Mouse (Mus musculus) urinary bladder, adult 2 months (tissue): ENCODE data around the gene Otor. TPM values are rescaled to one million over a fixed set of nuclear protein-coding genes. Genes with fewer than 3 reads are reported as not detected.

Experiments used
- DNase-seq: peaks from one replicate; pipeline ENCODE4 v3.0.0; 2022; ENCODE audit warnings: low spot score
- polyA plus RNA-seq: library from polyadenylated mRNA; depleted of rRNA; stranded (reverse); fragments of >200 nt; gene quantifications from 2 replicates; pipeline ENCODE4 v1.2.3, GENCODE M21; 2012; rRNA removed

Gene Otor
- not detected in 2 replicates for polyA plus RNA-seq

DNA sequence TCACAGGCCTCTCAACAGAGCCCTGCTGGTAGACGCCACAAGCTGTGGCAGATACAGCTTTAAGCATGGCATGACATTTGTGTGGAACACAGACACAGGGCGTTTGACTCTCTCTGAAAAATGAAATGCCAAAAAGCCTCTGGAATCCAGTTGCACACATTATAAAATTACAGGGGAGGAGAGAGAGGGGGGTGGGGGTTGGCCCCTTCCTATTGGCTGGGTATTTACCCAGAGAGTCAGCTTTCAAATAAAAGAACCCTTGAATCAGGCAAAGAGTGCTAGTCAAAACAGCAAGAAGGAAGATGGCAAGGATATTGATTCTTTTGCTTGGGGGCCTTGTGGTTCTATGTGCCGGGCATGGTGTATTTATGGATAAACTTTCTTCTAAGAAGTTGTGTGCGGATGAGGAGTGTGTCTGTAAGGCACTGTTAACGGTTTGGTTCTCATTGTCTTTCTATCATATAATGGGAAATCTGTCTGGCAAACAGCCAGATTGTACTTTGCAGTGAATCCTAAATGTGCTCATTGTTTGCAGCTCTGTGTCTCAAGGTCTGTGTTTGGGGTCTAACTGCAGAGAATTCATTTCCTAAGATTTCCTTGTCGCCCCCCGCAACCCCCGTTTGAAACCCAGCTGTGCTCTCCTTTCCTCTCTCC is at the start of gene Otor:
Gene Otor (plus strand): TSS at position 276 of the 654 bp plus-strand sequence.
- DNase-seq, result no peak

DNA sequence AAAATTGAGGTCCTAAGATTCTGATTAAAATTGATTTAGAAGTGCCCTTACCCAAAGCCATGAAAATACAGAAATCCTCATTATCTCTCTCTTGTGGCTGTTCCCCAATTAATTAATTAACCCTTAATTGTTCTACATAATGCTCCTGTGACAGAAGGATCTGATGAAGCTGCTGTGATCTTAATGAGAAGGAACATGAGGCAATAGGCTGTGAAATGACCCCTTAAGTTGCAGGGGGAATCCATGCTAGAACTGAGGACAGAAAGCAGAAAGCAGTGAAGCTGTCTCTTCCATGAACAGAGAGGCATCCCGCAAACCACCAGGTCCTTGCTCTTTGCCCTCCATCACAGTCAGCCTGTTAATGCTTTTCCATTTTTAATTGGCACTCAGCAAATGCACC is 47.0 kb upstream of the Otor start:
- DNase-seq, result no peak

DNA sequence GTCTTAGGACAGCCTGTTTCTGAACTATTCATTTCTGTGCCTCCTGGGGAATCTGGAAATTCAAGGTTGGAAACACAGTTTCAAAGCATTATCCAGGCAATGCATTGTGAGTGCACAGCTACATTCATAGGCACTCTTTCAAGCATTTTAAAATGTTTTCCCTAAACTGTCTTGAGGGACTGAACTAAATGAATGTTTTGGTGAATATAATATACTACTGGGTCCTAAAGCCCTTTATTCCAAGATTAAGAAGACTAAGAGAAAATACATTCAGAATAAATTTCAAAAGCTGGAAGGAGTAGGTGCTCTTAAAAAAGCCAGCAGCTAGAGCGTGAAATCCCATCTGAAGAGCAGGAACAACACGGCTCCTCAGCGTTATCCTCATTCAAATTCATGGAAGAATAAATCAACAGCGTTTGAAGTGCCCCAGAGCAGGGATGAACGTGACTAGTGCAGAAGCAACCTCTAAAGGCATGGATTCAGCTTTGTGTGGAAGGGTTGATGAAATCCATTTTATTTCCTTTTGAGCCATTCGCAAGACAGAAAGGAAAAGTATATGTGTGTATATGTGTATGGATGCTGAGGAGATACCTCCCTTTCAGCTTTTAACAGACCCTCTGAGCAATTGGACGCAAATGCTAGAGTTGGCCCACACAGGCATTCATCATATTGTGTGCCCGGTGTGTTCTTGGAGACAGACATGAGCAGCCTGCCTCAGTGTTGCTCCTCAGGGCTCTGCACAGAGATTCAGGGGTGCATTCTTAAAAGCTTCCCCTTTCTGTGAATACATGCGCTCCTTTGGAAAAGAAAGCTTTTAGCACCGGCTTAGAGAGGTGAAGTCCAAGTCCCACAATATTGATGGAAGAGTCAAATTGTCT is 45.7 kb upstream of the Otor start:
- no peak for DNase-seq

DNA sequence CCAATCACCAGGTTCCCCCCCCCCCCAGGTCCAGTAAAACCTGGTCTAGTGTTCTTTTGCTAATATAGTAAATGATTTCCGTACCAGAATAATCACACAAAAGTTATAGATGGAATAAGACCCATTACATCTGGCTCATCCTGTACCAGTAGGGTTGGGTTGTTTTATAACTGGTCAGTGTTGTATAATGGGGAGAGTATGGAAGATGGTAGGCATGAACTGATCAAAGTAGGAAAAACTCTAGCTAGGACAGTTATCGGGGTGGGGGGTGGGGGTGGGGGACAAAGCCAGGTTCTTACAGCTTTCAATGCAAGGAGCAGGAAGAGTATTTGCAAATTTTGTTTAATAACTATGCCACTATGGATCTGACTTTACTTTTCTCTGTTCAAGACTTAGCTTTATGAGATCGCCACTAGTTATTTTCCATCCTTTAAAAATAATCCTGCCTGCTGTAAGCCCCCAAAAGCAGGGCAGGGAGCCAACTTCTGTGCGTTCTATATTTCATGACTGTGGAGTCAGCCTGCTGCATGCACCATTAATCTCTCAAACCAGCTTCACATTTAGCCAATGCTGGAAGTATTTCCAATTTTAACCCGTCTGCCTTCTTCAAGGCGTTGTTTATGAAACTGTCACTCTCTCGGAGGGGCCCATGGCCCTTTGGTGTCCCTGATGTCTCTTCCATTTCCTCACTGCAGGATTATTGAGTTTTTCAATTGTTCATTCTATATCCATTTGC is 43.8 kb upstream of the Otor start:
- DNase-seq, result no peak

DNA sequence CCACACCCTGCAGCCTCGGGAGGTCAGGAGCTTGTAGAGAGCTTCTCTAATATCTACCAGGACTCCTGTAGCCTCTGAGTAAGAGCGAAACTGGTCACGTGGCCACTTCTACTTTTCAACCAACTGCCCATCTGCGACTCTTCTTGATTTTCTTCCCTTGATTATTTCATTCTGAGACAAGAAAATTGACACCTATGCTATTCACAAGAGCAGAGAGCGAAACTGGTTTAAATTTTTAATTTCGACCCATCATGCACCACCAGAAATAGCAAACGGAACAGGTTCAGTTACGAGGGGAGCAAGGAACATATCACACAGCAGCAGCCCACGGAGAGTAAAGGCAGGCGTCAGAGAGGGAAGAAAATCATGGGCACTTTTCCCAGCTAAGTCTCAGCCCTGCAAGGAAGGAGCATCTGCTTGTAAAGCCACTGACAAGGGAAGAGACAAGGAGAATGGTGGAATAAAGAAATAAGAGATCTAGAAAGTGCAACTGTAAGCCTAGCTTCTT is 43.1 kb upstream of the Otor start:
- no peak for DNase-seq

DNA sequence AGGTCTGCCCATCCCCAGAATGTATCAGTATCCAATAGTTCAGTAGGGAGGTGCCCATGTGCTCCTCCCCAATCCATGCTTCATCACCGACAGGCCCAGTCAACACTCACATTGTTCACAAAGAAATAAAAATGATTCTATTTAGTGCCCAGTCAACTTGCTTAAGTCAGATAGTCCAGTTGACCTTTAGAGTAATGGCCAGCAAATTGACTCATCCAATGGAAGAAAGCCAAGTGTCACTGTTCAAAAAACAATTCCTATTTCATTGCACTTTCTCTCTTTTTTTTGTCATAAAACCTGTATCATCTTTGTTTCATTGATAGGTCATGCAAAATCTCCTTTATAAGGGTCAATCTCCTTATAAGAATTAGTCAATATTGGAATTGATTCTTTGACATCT is 36.7 kb upstream of the Otor start:
- no peak for DNase-seq

DNA sequence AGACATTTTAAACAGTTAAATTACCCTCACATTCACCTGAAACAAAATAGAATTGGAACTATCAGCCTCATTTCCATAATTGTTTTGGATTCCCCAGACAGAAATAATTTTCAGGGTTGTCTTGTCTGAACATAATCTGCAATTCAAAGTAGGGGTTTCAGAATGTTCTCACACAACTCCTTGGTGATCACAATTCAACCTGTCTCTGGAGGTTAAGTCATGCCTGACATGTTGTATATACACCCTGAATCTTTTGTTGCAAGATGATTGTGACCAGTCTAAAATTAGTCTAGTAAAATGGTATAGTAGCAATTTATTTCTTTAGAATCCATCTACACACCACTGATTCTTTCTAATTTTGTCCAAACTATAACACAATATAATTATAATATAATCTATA is 23.0 kb upstream of the Otor start:
- DNase-seq, result no peak

DNA sequence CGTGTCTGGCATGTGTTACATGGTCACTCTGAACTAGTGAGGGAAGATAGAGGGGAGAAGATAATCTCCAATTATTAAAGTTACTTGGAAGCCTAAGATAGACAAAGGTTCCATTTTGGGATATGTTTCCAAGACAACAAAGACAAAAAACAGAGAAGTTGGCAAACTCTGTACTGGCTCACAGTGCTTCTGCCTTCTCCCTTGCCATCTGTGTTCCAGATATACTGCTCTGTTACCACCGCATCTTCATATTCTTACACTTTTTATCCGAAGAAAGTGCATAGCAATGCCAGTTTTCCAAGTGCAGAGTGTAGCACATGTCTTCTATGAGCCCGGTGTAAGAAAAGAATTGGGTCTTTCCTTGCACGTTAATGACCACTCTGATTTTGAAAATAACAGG is 21.5 kb upstream of the Otor start:
- no peak for DNase-seq

DNA sequence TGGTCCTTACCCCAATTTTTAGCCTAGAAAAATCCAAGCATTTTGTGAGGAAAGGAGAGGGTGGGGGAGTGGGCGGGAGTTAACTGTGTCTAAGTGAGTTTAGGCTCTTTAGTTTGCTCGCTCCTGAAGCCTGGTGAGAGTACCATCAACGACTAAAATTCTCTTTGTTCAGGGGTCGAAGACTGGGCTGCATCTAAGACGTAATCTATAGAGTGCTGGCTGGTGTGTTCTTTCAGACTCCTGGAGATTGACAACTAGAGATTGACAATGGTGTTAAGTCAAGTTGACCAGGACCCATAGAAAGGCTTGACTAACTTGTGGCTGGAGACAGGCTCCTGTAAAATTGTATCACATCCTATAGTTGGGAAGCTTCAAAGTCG is 15.9 kb upstream of the Otor start:
- no peak for DNase-seq

DNA sequence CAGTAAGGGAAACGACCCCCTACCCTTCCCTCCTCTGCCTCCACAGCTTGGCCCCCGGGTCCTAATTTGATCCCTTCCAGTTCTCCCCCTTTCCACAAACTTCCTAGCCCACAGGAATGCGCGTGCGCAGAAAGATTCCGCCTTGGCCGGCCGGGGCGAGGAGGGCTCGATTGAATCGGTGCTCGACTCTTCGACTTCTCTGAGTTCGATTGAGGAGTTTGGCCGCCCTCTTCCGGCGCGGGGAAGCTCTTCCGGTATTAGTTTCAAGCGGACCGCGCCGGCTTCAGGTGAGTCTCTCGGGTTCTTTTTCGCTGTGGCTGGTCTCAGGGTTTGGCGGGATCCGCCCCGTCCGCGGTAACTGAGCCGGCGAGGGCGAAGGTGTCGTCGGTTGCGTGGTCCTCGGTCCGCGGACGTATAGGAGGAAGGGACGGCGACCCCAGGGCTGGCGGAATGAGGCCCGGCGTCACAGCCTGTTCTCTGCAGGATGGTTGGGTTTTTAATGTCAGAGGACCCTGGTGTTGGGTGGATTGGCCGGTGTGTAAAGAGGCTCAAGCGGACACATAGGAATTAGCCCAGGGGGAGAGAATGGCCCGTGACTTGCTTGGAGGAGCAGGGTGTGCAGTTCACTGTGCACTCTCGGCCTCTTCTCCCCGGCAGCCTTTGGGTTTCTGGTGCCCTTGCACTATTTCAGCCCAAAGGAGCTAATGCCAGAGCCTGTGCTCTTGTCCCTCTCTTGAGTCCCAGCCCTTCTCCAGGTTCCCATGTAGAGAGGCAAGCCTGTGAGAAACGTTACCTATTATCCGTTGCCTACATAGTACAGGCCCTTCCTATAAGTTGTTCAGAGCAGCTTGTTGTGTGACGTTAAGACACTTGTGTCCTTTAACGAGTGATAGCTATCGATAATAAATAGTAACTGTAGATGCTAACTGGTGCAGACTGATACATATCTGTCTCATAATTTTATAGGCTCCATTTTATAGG is 15.2 kb upstream of the Otor start, which contains the start of gene Snrpb2:
Gene Snrpb2 (plus strand): TSS at position 228 of the 981 bp plus-strand sequence.
- DNase-seq, result peak; percentile 72

DNA sequence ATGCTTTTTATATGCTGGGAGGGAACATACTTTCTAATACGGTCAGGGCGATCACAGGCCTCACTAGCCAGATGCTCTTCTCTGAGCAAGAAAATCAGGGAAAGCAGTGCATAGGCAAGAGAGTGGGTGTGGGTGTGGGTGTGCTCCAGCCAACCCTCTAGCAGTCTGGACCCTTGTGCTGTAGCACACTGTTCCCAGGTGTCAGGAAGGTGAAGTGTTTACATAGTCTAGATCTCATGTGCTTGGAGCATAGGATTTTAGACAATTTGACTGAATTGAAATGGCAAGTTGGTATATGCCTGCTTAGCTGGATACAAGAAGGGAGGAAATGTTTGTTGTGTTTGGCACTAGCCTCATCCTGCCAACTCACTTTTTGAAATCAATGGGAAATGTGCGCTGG is 12.4 kb upstream of the Otor start:
- DNase-seq, result no peak

DNA sequence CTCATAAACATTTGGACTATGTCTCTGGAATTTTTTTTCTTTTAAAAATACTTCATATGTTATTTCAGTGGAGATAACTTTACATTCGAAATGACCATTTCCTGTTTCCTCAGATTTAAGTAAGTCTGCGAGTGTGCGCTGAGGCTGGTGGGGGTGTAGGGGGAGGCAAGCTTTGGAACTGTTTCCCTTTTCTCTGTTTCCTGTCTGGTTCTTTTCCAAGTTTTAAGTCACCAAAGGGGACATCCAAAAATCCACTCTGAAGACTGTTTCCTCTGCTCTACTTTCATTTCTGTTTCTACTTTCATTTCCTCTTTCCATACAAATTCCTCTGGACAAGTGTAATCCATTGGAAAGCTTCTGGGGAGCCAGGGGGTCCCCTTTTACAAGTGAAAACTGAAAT is 3.4 kb downstream of the Otor start:
- DNase-seq, result no peak

DNA sequence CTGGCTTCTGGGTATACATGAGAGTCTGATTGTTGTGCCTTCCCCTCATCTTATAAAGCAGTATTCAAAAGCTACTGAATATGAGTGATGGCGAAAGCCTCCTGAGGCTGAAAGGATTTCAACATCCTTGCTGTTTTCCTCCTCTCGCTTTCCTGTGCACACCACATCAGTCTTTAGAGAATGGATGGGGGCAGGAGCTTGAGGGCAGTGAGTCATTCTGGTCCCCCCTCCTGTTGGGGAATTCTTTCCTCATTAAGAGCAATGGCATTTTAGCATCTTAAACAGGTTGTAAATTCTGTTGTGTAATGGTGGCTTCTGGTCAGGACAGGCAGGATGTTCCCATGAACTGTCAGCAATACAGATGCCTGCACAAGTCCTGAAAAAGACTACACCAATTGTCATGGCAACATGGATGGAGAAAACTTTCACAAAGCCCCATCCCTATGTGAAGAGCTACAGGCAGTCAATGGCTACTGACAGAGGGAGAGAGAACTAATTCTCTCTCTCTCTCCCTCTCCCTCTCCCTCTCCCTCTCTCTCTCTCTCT is 6.7 kb downstream of the Otor start:
- DNase-seq, result no peak

DNA sequence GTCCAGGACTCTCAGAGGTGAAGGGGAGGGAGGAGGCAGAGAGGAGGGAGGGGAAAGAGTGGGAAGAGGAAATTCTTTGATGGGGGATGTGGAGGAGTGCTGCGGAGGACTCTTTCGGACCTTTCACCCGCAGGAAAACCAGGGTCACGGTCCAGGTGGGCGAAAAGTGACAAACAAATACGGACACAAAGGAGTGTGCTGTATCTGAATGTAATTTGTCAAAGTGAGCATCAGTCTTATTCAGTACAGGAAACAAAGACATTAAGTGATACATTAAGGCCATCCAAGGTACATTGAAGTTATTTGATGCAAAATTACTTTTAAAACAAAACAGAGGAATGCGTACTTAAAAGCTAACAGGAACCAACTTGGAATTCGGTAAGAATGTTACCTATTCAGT is 11.6 kb downstream of the Otor start:
- no peak for DNase-seq

DNA sequence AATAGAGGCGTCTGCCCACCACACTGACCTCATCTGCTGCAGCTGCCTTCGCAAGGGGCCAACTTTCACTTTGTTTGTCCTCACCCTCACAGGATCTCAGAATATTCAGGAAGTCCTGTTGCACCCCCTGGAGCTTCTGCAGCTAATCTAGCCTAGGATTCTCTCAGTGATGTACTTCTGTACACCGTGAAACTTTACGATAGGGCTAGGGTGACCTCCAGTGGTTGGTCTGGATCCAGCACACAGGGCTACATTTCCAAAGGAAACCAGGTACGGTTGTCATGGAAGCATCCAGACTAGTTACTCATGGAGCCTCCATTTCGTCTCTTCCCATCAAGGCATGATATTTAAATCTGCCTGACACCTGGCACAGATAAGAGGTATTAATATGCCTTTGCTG is 15.5 kb downstream of the Otor start:
- no peak for DNase-seq

DNA sequence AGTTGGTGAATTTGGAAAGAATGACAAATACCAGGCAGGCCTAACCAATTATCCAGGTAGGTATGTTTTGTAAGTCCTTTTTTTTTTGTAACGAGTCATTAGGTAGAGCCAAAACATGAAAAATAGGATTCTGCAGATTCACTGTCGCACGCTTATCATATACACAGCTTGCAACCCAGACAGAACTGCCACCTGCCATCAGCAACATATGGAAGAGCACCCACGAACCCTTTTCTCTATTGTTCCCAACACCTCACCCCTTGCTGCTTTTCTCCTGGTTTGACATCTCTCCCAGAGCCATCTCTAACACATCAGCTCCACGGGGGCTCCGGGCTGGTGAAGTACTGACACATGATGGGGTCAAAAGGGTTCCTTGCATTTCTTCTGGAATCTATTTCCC is 16.5 kb downstream of the Otor start:
- no peak for DNase-seq

DNA sequence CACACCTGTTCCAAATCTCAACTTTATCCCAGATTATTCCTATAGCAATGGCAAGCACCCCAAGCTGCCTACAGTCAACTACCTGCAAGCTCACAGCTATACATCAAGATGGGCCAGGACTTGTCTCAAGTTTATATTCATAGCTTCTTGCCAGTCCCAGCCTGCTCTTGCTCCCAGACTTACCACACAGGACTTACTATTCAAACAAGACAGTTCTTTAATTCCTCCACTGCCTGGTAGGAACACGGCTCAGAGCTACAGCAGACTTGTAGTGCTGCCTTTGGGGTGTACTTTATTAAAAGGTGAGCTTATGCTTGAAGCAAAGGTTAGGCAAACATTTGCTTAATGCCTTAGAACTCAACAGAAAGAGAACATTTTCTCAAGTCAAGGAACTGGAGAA is 18.9 kb downstream of the Otor start:
- DNase-seq, result no peak

DNA sequence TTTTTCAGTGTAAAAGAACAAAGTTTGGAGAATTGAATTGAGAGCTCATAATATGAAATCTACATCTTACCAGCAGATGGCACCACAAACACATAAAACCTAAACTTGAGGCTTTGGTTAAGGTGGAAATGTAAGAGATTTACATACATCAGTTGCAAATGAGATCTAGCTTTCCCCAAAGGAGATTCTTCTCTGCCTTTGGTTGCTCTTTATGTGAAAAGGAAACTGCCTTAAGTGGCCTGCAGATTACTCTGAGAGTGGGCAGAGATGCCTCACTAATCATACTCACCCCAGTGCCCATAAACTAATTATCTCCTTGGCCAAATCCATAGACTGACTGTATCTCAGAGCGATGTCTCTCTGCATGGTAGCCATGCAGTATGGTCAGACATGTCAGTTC is 35.6 kb downstream of the Otor start:
- no peak for DNase-seq

DNA sequence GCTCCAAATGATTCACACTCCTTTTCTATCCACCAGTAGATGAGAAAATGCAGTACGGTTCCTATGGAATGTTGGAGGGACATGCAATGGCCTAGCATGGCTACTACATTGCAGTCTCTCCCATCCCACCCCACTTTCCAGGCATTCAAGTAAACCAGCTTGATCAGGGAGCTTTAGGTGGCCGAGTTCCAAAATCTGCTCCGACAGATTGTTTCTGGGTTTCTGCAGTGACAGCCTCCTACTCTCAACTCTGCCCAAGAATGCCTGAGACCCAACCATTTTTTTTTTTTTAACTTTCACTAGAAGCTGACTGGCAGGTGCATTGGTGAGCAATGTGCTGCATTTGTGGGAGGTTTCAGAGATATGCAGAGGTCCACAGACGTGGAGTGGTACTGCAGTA is 36.4 kb downstream of the Otor start:
- no peak for DNase-seq

DNA sequence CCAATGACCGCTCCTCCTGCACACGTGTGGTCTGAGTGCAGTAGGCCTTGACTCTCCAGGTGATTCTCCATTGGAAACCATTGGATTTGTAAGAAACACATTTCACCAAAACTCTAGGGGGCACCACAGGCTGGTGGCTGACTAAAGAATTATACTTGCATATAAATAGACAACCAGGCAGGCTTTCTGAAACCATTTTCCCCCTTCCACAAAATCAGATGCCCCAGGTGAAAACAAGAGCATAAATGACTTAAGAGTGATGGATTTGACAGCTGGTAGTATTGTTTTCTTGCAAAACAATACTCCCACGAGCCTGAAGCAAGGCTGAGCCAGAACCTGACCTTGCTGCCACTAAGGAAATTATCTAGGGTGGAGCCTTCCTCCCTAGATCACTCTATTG is 39.2 kb downstream of the Otor start:
- no peak for DNase-seq

DNA sequence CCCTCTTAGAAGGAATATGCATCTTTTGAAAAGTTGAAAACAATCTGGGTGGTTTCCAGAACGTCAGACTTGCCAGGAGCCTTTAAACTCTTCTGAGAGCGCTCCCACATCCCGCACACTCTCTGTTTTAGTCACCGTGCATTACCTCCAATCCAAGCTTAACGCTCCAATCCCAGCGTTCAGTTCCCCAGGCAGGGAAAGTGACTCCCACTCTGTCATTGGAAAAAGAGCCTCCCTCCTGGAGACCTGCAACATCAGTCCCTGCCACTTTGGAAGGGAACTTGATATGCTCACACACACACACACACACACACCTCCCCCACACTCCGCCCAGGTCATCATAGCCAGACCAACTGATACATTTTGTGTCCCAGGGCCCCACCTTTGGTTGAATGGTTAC is 39.9 kb downstream of the Otor start:
- DNase-seq, result no peak
